Mouse (Mus musculus): ENCODE results near the gene Tmem223. TPM values are rescaled to one million over a fixed set of nuclear protein-coding genes. Genes with fewer than 3 reads are reported as not detected.

Gene Tmem223
- polyA plus RNA-seq, 1 experiment from 2014 or later = 59.1 TPM

DNA sequence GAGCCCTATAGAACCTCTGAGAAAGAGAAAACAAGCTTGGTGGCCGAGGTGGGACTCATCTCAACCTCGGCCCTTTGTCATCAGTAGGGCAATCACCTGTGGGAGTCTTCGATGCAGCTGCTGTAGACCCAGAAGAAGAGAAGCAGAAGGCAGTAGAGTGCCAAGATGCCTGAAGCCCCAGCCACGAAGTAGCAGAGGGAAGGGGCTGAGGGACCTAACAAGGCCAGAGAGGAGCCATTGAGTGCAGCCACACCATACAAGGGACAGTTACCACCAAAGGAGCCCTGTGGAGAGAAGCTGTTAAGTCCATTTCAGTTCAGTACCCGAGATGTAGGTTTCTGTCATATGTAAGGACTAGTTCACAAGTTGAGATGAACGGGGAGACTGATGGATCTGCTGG, 2.6 kb downstream of the Tmem223 start:
- peak overlapping the region; percentile 93 for H3K4me2 ChIP-seq (ENCODE audit: low read depth, low read length)
- no peaks in the 10 kb centered on the region for H3K27me3 ChIP-seq (ENCODE audit: insufficient read depth, low read length)
- DNase-seq = no peak
- 33% methylated on average over 6 of the region's 6 CpGs for WGBS (ENCODE audit: insufficient replicate concordance)
- no peak for ATAC-seq
- H3K27ac ChIP-seq (ENCODE audit: low read depth) = peak overlapping the region; percentile 100
- peaks cover 27% of the 10 kb centered on the region for H3K36me3 ChIP-seq (replicated peaks; ENCODE audit: insufficient read depth, low read length)
- peak overlapping the region; percentile 74 for H3K4me3 ChIP-seq (ENCODE audit: low read depth, low read length)
- TF ChIP-seq EP300 (IDR thresholded peaks at IDR 0.05; ENCODE audit: low read depth) = no peak
- TF ChIP-seq CTCF (IDR thresholded peaks at IDR 0.05; ENCODE audit: low read depth) = no peak
- peaks cover 40% of the 10 kb centered on the region for H3K4me1 ChIP-seq (ENCODE audit: insufficient read depth)
- H3K9me3 ChIP-seq (ENCODE audit: low read length) = no peaks in the 10 kb centered on the region
- H3K9ac ChIP-seq (replicated peaks) = peak overlapping the region; percentile 92

DNA sequence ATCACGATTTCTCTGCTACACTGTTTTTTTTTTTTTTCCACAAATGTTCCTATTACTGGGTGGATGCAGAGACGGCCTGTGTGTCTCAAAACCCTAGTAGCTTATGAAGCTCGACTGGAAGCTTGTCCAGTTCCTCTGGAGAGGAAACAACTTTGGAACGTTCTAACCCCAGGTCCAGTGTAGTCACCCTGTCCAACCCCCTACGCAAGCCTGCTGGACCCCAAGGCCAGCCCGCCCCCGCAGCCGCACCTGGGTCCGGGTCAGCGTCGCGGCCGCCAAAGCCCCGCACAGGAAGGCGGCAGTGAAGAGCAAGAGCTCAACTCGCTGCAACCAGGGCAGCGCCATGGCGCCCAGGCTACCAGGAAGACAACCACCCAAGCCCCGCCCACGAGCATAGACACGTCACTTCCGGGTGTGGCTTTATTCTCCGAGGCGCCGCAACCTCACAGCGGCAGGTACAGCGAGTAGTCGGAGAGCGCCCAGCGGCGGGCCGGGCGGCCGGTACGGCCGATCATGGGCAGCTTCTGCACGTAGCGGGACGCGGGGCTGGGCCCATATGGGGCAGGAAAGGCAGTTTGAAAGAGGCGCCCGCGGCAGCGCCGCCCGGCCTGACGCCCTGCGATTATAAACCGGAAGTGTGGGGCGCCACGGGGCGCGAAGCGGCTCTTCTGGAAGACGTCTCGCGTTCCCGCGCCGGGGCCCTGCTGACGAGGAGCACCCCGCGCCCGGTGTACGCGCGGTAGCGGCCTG, 3.5 kb downstream of the Tmem223 start, which contains the start of gene Tmem179b:
TSS of gene Tmem179b (minus strand) at position 382 of the 750 bp plus-strand sequence.
- peaks cover 40% of the 10 kb centered on the region for H3K4me1 ChIP-seq (ENCODE audit: insufficient read depth)
- peak; percentile 91 for ATAC-seq
- peak within 1 kb of the TSS; percentile 92 for H3K9ac ChIP-seq (replicated peaks)
- H3K9me3 ChIP-seq (ENCODE audit: low read length) = no peaks in the 10 kb centered on the region
- peaks cover 21% of the 10 kb centered on the region for H3K36me3 ChIP-seq (replicated peaks; ENCODE audit: insufficient read depth, low read length)
- TF ChIP-seq CTCF (IDR thresholded peaks at IDR 0.05; ENCODE audit: low read depth) = peak; percentile 21; the same call in 1 of the 2 replicates
- TF ChIP-seq EP300 (IDR thresholded peaks at IDR 0.05; ENCODE audit: low read depth) = no peak
- DNase-seq = peak; percentile 98
- peak within 1 kb of the TSS; percentile 93 for H3K4me2 ChIP-seq (ENCODE audit: low read depth, low read length)
- H3K27me3 ChIP-seq (ENCODE audit: insufficient read depth, low read length) = no peaks in the 10 kb centered on the region
- H3K27ac ChIP-seq (ENCODE audit: low read depth) = peak within 1 kb of the TSS; percentile 100
- peak within 1 kb of the TSS; percentile 74 for H3K4me3 ChIP-seq (ENCODE audit: low read depth, low read length)
- 1% methylated on average over 53 of the region's 68 CpGs for whole genome bisulfite sequencing (ENCODE audit: insufficient replicate concordance)

DNA sequence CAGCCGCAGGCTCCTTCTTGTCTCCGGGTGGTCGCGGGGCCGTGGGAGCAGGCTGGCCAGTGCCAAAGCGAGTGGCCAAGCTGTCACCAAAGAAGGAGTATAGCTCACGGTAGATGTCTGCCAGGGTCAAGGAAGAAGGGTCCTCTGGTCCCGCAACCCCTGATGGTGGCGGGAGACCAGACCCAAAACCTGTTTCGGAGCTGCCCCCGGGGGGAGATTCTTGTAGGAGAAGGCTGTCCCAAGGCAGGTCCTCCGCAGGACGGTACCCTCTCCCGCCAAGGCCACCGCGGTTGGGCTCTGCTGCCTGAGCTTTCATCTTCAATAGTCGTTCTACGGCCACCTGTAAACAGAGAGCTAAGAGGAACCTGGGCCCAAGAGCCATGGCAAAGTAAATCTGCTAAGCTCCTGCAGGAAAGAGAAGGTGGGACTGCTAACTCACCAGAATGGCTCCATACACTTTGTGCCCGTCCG, 4.2 kb downstream of the Tmem223 start:
- H3K36me3 ChIP-seq (replicated peaks; ENCODE audit: insufficient read depth, low read length) = peaks cover 14% of the 10 kb centered on the region
- TF ChIP-seq CTCF (IDR thresholded peaks at IDR 0.05; ENCODE audit: low read depth) = no peak
- TF ChIP-seq EP300 (IDR thresholded peaks at IDR 0.05; ENCODE audit: low read depth) = no peak
- H3K9ac ChIP-seq (replicated peaks) = peak overlapping the region; percentile 92
- peak; percentile 4; the same call in 1 of the 2 replicates for ATAC-seq
- H3K4me2 ChIP-seq (ENCODE audit: low read depth, low read length) = peak overlapping the region; percentile 93
- peak overlapping the region; percentile 100 for H3K27ac ChIP-seq (ENCODE audit: low read depth)
- no peak for DNase-seq
- H3K9me3 ChIP-seq (ENCODE audit: low read length) = no peaks in the 10 kb centered on the region
- 3% methylated on average over 20 of the region's 20 CpGs for WGBS (ENCODE audit: insufficient replicate concordance)
- H3K27me3 ChIP-seq (ENCODE audit: insufficient read depth, low read length) = no peaks in the 10 kb centered on the region
- H3K4me1 ChIP-seq (ENCODE audit: insufficient read depth) = peaks cover 40% of the 10 kb centered on the region
- peak overlapping the region; percentile 74 for H3K4me3 ChIP-seq (ENCODE audit: low read depth, low read length)

DNA sequence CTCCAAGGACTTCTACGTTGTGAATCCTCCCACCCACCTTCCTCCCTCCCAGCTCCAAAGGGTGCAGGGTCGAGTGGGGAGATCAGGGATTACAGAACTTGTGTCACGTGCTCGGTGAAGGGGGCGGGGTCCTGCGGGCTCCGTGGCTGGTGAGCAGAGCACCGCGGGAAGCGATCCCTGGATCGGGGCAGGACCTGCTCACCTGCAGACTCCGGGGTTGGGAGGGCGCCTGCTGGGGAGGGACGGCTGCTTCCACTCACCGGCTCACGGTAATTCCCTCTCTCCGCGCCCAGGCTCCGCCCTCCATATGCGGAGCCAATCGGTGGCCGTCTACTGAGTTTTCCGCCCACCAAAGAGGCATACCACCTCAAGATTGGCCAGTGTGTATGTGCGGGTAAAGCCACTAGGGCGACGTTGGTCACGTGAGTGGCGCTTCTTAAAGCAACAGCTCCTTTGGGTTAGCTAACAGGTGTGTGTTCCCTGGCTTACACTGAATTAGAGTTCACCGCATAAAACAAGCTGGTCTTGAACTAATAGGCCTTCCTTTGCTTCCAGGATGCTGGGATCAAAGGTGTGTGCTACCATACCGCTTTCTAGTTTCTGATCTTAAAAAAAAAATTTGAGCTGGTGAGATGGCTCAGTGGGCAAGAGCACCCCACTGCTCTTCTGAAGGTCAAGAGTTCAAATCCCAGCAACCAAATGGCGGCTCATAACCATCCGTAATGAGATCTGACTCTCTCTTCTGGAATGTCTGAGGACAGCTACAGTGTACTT, 15.4 kb downstream of the Tmem223 start, which contains the start of gene Taf6l:
TSS of gene Taf6l (minus strand) at position 410 of the 774 bp plus-strand sequence.
- Histone ChIP-seq H3K9me3 (ENCODE audit: low read length) (no peaks in the 10 kb centered on the region), H3K27ac (ENCODE audit: low read depth) (peak within 1 kb of the TSS; percentile 57), H3K27me3 (ENCODE audit: insufficient read depth, low read length) (no peaks in the 10 kb centered on the region), H3K4me1 (ENCODE audit: insufficient read depth) (peaks cover 6% of the 10 kb centered on the region; the same call in 1 of the 2 replicates), H3K9ac (replicated peaks) (peak within 1 kb of the TSS; percentile 63), H3K4me3 (ENCODE audit: low read depth, low read length) (peak within 1 kb of the TSS; percentile 62), H3K36me3 (replicated peaks; ENCODE audit: insufficient read depth, low read length) (peaks cover 23% of the 10 kb centered on the region), H3K4me2 (ENCODE audit: low read depth, low read length) (peak within 1 kb of the TSS; percentile 68)
- ATAC-seq = peak; percentile 100
- DNase-seq = peak; percentile 94
- TF ChIP-seq EP300 (IDR thresholded peaks at IDR 0.05; ENCODE audit: low read depth) (no peak), CTCF (IDR thresholded peaks at IDR 0.05; ENCODE audit: low read depth) (peak; percentile 48)
- 2% methylated on average over 32 of the region's 32 CpGs for WGBS (ENCODE audit: insufficient replicate concordance)

DNA sequence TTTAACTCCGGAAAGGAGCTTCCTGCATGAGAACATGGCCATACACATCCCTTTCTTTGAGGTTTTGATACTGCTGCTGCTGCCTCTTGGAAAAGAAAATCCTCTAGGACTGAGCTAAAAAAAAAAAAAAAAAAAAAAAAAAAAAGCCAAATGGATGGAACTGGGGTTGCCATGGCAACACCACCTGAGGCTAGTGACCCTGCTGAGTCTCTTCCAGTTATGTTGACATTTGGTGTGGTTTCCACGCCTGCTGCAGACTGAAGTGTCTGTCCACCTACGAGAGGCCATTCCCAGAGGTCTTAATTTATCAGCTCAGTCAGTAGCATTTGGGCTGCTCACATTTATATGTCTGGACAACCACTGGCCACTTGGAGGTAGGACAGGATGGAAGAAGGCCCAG, 17.7 kb downstream of the Tmem223 start:
- H3K27ac ChIP-seq (ENCODE audit: low read depth) = no peak overlapping the region
- peaks cover 11% of the 10 kb centered on the region for H3K36me3 ChIP-seq (replicated peaks; ENCODE audit: insufficient read depth, low read length)
- no peak overlapping the region for H3K9ac ChIP-seq (replicated peaks)
- 55% methylated on average over 3 of the region's 3 CpGs for WGBS (ENCODE audit: insufficient replicate concordance)
- H3K4me2 ChIP-seq (ENCODE audit: low read depth, low read length) = no peak overlapping the region
- peaks cover 6% of the 10 kb centered on the region; the same call in 1 of the 2 replicates for H3K4me1 ChIP-seq (ENCODE audit: insufficient read depth)
- no peak for DNase-seq
- ATAC-seq = no peak
- no peak overlapping the region for H3K4me3 ChIP-seq (ENCODE audit: low read depth, low read length)
- no peaks in the 10 kb centered on the region for H3K9me3 ChIP-seq (ENCODE audit: low read length)
- H3K27me3 ChIP-seq (ENCODE audit: insufficient read depth, low read length) = no peaks in the 10 kb centered on the region
- no peak for TF ChIP-seq CTCF (IDR thresholded peaks at IDR 0.05; ENCODE audit: low read depth)
- no peak for TF ChIP-seq EP300 (IDR thresholded peaks at IDR 0.05; ENCODE audit: low read depth)

DNA sequence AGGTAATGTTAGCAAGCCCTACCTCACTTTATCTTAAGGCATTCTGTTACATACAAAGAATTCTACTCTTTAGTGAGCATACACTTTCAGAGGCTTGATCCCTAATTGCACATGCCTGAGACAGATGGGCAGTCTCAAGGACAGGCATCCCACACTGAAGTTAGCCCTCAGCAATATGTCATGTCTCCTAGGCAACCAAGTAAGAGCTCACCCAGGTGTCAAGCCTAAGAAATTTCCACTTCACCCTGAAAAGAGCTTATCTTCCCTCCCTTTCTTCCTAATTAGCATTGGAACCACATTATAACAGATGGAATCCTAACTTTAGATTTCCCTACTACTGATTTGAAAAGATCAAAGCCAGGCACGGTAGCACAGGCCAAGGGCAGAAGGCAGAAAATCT, 18.4 kb downstream of the Tmem223 start:
- no peaks in the 10 kb centered on the region for H3K9me3 ChIP-seq (ENCODE audit: low read length)
- WGBS (ENCODE audit: insufficient replicate concordance) = 65% methylated on average over 1 of the region's 1 CpGs
- no peak overlapping the region for H3K27ac ChIP-seq (ENCODE audit: low read depth)
- no peak overlapping the region for H3K4me3 ChIP-seq (ENCODE audit: low read depth, low read length)
- no peaks in the 10 kb centered on the region for H3K27me3 ChIP-seq (ENCODE audit: insufficient read depth, low read length)
- no peak overlapping the region for H3K4me2 ChIP-seq (ENCODE audit: low read depth, low read length)
- H3K36me3 ChIP-seq (replicated peaks; ENCODE audit: insufficient read depth, low read length) = peaks cover 16% of the 10 kb centered on the region
- TF ChIP-seq CTCF (IDR thresholded peaks at IDR 0.05; ENCODE audit: low read depth) (no peak), EP300 (IDR thresholded peaks at IDR 0.05; ENCODE audit: low read depth) (no peak)
- no peak for DNase-seq
- ATAC-seq = no peak
- H3K4me1 ChIP-seq (ENCODE audit: insufficient read depth) = peaks cover 6% of the 10 kb centered on the region; the same call in 1 of the 2 replicates
- H3K9ac ChIP-seq (replicated peaks) = no peak overlapping the region
